Mouse (Mus musculus): ENCODE results near the gene Cpne4.

Gene Cpne4

DNA sequence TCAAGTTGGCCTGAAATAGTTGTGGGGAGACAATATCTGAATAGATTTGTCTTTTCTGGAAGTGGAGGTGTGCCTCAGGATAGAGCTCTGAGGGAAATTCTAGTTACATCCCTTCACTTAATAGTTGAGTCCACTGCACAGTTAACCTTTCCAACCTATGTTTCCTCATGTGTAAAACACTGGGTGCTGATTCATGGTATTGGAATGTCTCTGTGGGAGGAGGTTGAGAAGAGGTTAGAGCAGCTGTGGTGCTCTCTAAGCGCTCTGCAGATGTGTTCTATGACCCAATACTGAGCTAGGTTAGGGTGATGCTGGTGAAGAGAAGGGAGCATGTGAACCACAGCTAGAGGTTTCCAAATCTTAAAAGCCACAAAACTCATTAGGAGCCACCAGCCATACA, 318.7 kb downstream of the Cpne4 start:
- no peak for DNase-seq (ENCODE audit: extremely low read depth, low read depth, low spot score)

DNA sequence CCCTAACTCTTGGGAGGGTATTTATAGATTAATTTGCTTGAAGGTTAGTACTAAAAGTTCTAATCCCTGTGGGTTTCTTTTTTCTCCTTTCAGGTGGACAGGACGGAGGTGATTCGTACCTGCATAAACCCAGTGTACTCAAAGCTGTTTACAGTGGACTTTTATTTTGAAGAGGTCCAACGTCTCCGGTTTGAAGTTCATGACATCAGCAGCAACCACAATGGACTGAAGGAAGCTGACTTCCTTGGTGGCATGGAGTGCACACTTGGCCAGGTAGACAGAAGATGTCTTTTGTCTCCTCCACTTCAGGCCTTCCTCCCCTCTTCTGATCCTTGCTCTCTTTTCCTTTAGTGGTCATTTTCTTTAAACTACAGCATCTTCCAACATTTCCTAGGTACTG, 325.5 kb downstream of the Cpne4 start:
- DNase-seq (ENCODE audit: extremely low read depth, low read depth, low spot score): no peak

DNA sequence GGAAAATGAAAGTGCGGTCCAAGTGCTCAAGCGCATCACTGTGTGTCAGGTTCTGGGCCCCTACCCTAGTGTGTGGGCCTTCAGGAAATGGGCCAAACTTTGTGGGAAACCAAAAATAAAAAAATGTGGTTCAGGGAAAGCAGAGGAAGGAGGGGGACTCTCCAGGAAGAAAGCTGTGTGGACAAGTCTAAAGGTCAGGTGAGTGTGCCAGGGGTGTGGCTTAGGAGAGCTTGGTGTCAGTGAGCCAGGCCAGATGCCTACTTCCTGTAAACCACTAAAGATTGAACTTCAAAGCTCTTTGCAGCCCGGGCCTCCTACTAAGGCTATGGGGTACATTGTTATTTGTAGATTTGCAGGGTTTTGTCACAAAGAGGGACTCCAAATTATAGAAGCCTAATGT, 327.1 kb downstream of the Cpne4 start:
- DNase-seq (ENCODE audit: extremely low read depth, low read depth, low spot score): no peak

DNA sequence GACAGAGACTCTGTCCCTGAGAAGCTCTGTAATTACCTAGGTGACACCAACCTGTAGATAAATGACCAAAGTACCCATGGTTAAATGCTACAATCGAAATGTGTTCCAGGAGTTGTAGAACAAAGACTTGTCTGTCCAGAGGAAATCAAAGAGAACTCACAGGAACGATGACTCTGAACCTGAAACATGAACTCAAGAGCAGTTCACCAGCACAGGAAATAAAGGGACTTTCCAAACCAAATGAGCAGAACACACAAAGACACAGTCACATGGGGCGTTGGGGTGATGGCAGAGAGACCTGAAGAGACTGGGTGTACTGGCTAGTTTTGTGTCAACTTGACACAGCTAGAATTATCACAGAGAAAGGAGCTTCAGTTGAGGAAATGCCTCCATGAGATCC, 329.9 kb downstream of the Cpne4 start:
- no peak for DNase-seq (ENCODE audit: extremely low read depth, low read depth, low spot score)

DNA sequence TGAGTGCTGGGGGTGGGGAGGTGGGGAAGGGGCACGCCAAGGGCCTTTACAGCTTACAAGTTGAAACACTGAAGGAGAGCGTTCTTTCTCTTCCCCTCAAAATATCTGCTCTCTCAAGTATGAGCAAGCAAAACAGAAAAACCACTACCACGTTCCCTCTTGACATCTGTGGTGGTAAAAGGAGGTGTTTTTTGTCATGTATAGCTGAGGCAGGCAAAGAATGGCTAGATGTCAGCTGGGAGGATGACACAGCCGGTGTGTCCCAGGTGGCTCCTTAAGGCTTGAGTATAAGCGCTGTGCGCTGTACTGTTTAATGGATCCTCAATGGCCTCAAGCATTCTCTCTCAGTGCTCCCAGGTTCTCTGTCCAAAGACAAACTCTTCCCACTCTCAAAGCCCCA, 331.5 kb downstream of the Cpne4 start:
- DNase-seq (ENCODE audit: extremely low read depth, low read depth, low spot score): no peak

DNA sequence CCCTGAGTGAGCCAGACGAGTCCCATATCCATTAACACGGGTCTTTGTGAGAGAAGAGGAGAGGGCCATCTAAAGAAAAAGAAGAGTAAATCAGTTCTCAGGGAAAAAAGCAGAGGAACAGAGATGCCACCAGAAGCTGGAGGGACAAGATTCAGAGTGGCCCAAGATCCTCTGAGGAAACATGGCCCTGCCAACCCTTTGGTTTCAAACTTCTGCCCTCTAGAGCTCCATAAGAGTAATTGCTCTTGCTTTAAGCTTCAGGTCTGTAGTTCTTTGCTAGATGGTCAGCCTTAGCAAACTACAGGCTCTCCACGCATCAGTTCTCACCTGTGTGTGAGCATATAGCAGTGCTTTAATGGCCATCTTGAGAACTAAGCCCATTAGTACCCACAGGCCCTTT, 343.4 kb downstream of the Cpne4 start:
- DNase-seq (ENCODE audit: extremely low read depth, low read depth, low spot score): no peak

DNA sequence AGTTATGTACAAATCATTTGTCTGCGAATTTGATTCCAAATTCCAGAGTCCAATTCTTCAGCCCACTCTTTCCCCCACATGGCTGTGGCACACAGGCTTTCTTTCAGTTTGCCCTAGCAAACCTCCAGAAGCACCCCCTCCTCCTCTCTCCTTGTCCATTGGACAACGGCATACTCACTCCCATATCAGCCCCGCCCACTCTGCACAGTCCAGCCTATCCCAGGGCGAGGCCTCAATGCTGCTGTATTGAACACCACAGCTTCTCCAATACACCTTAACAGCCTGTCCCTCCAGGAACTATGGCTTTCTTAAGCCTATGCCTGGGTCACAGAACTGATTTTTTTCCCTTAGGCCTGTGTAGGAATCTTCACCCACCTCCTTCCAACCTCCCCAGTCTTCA, 348.3 kb downstream of the Cpne4 start:
- no peak for DNase-seq (ENCODE audit: extremely low read depth, low read depth, low spot score)

DNA sequence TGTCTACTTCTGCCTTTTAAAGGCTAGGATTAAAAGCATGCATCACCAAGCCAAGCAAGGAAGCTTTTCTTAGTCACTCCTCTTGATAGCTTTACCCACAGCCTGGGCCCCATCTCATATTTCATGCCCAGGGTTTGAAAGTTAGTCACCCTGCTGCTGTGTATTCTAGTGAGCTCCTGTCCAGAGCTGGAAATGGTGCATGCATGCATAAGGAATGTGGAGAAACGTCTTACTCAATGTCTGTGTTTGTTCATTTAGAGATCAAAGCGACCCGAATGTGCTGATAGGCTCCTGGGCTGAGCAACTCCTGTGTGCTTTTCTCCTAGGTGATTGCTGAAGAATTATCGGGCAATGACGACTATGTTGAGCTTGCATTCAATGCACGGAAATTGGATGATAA, 354.0 kb downstream of the Cpne4 start:
- no peak for DNase-seq (ENCODE audit: extremely low read depth, low read depth, low spot score)

DNA sequence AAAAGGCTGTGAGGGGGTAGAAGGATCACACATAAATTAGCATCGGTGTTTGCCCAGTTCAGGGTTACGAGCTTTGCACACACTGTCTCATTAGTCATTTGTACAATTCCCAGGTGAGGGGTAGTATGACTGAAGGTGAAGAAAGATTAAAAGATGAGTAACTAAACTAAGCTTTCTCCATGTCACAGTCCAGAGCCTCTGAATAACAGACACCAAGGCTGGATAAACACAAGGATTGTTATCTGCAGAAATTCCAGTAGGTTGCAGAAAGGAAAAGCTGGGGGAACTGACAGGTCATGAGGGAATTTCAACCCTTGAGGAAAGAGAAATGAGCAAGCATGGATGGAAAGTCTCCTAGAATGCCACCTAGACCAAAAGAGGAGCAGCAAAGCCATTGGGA, 354.7 kb downstream of the Cpne4 start:
- no peak for DNase-seq (ENCODE audit: extremely low read depth, low read depth, low spot score)

DNA sequence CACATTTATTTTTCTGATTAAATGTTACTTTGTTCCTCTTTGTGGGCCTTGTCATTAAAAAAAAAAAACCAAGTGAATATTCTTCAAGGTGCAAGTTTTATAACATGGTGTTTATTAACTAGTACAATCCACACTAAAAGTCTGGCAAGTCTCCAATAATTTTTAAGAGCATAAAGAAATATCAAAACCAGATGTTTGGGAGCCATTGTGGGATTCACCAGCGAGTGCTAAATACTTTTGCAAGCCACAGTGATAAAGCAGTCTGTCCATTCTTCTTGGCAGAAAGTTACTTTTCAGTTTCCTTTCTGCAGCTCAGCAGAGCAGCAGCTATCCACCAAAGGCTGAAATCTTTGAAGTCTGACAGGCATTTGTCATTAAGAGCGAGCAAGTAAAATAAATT, 365.6 kb downstream of the Cpne4 start:
- DNase-seq (ENCODE audit: extremely low read depth, low read depth, low spot score): no peak

DNA sequence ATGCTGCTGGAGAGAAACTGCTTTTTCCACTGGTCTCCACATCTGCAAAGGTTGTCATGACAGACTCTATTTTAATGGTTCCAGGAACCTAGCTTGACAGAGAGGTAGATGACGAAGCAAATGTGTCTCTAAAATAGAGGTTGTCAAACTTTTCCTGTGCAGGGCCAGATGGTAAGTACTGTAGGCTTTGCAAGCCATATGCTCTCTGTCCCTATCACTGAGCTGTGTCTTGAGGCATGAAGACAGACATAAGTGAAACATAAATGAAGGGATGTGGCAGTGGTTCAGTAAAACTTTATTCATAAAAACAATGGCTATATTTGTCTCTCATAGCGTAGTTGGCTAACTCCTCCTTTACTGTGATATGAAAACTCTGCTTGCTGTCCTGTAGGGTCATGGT, 366.2 kb downstream of the Cpne4 start:
- no peak for DNase-seq (ENCODE audit: extremely low read depth, low read depth, low spot score)

DNA sequence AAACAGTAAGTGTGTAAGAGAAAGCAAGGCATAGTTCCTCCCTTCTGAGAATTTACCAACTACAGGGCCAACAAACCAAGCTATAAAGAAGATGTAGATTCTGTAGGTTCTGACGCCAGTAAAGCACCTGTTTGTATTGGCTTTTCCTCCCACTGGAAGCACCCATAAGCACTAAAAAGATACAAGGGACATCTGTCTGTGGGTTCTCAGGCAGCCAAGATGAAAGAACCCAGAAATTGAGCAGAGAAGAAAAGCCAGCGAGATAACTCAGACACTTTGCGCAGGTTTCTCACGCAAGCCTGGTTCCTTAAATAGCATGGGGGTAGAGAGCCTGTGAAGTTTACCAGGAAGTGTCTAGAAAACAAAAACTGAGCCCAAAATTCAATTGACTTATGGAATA, 374.1 kb downstream of the Cpne4 start:
- no peak for DNase-seq (ENCODE audit: extremely low read depth, low read depth, low spot score)

DNA sequence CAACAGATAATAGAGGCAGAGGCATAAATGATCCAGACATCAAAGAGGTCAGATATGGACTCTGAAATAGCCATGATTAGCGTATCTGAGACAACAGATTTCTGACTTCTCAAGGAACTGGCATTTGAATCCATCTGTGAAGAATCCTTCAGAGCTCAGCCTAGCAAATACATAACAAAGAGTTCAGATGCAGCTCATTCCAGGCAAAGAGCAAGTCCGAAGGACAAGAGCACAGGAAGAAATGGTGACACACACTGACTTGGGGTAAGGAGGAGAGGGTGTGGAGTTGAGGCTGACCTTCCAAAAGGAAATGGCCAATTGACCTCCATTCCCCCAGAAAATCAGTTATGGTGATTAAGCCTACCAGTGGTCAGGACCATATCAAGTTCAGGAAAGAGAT, 375.0 kb downstream of the Cpne4 start:
- DNase-seq (ENCODE audit: extremely low read depth, low read depth, low spot score): no peak

DNA sequence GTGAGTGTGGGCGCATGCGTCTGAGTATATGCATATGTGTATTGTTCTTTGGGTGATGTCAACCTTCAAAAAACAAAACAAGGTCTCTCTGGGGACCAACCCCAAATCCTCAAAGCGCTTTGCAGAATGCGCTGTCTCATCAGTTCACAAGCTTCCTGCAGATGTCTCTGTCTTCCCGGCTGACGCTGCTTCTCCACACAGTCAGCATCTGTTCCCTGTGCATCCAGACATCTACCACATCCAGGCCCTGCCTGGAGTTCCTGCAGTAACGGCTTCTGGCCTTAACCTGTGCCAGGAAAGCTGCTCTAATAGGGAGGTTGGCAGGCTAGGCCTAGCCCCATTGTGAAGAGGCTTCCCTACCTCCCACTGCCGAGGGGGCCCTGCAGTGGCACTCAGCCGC, 381.7 kb downstream of the Cpne4 start:
- no peak for DNase-seq (ENCODE audit: extremely low read depth, low read depth, low spot score)

DNA sequence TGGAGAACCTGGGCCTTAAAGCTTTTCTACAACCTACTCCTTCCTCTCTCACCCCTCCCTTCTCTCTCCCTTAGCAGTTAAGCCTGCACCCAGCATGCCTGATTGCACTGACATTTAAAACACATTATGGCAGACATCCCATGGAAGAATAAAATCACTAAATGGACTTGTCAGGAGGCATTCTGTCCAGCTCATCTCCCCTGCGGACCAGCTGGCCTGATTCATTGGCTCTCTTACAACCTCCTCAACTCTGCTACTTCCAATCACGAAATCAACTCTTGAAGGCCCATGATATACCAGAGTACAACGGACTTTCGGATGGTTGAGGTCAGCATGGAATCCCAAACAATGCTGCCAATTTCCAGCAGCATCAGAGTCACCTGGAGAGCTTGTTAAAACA, 393.3 kb downstream of the Cpne4 start:
- no peak for DNase-seq (ENCODE audit: extremely low read depth, low read depth, low spot score)

DNA sequence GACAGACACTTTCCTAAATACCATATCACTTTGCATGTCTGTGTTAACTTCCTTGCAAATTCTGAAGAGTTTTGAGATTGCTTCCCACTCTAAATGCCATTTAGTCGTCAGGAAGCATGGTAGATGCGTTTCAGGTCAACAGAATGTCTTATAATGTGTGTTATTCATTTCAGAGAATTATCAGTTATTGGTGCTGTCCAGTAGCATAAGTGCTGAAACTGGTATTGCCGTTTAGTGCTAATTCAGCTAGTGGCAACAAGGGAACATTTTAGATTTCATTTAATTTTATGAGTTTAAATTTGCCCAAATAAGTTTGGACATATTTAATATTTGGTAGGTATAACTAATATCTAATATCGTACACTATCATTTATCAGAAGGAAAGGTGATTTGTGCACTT, 403.5 kb downstream of the Cpne4 start:
- DNase-seq (ENCODE audit: extremely low read depth, low read depth, low spot score): no peak

DNA sequence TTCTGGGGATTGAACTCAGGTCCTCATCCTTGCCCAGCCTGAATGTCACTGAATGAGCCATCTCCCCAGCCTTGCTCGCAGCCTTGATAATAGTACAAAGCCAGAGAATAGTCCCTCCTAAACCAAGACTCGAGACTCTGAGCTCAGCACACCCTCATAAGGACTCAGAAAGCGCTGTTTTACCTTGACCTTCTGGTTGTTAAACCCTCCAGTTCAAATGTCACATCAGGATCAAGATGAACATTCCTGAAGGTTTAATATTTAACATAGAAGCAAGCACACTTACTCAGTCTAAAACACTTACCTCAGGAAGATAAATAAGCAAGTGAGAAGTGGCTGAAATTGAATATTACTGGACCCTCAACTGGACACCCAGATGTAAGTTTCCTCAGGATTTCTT, 405.1 kb downstream of the Cpne4 start:
- DNase-seq (ENCODE audit: extremely low read depth, low read depth, low spot score): no peak

DNA sequence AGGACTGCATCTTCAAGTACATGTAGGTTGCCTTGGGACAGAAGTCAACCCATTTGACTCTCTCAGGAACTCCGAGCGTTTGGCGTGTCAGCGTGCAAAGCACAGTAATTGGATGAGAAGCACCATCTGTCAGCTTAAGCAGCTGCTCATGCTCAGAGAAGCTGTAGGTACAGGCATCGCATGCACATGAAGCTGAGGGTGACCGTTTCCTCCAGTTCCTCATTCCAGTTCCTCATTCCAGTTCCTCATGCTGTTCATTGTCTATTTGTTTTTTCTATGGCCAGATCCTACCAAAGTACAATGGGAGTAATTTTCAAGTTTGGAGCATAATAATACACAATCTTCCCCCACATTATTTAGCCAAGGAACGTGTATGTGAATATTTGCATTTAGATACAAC, 425.7 kb downstream of the Cpne4 start:
- no peak for DNase-seq (ENCODE audit: extremely low read depth, low read depth, low spot score)

DNA sequence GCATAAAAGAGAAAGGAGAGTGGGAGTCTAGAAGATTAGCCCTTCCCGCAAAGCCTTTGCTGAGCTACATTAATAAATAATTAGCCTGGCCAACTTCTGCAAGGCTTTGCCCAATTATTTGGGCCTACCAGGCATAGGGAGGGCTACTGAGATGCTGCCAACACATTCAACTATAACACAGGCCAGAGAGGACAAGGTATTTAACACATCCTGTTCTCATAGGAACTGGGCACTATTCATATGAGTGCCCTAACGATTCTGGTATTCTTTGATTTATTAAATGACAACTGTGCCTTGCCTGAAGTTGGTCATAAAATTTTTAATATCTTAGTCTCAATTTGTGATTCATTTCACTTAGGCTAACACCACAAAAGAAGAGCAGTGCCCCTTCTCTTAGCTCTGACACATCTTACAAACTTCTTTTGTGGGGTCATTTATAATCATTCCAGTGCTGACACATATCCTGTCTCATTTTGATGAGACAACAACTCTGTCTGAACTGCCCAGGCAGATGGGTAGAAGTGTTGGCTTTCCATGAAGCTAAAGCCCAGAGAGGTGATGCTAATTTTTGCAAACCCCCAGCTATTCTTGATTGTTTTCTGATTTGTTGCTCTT, 435.0 kb downstream of the Cpne4 start:
- DNase-seq (ENCODE audit: extremely low read depth, low read depth, low spot score): no peak

DNA sequence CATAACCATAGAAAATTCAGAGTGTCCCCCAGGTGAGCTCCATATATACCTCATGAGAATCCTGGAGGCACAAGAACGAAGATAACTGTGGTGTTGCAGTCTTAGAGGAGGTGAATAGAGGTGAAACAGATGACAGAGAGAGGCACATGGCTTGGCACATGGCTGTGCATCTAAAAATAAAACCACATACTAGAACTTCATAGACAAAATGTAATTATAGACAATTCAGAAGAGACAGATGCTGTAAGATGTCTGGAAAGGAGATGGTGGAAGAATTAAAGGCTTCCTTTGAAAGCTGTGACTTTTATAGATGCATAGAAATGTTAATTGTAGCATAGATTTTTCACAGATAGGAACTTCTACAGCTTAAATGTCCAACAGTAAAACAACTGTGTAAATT, 451.1 kb downstream of the Cpne4 start:
- no peak for DNase-seq (ENCODE audit: extremely low read depth, low read depth, low spot score)

DNA sequence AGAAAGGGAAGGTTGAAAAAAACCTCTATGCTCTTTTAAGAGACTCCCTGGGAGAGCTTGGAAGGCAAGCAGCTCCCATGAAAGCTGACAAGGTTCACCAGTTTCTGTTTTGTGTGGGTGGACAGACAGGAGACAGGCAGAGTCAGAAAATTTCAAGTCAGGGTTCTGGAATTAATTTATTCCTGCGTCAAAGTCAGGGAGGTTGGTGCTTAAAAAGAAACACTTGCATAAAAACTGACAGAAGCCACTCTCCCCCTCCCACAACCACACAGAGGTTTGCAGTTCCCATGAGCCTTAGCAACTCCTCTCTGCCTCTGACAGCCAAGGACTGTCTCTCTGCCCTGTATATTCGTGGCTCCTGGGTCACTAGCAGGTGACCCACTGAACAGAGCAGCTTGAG, 463.6 kb downstream of the Cpne4 start:
- DNase-seq (ENCODE audit: extremely low read depth, low read depth, low spot score): no peak

DNA sequence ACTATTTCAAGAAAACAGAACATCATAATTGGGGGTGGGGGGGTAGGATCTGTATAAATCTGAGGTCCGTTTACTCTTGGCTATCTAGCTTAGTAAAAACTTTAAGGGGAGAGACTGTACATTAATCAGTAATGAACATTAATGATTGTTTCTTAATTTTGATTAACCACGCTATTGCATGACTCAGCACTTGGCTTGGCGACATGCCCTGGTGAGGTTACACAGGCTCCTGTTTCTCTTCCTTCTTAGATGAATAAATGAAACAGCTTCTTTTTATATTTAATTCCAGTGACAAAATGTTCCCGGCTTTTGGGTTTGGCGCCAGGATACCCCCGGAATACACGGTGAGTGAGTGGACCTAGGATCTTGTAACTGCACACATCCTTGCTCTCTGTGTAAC, 471.1 kb downstream of the Cpne4 start:
- no peak for DNase-seq (ENCODE audit: extremely low read depth, low read depth, low spot score)

DNA sequence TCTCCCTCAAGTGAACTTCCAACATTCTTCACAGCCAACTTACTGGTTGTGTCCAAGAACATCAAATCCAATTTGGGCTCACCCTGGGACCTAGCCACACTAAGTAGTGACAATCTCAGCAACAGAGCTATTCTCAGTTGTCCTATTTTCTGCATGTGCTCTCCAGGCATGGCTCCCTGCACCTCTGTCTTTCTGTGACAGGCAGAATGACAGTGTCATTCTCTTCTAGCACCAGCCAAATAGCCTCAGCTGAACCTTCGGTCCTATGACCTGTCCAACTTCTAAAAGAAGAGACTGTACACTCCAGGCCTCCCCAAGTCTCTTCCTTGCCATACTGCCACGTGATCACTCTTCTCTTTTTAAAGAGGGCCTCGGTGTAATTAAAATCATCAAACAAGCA, 481.2 kb downstream of the Cpne4 start:
- DNase-seq (ENCODE audit: extremely low read depth, low read depth, low spot score): no peak

DNA sequence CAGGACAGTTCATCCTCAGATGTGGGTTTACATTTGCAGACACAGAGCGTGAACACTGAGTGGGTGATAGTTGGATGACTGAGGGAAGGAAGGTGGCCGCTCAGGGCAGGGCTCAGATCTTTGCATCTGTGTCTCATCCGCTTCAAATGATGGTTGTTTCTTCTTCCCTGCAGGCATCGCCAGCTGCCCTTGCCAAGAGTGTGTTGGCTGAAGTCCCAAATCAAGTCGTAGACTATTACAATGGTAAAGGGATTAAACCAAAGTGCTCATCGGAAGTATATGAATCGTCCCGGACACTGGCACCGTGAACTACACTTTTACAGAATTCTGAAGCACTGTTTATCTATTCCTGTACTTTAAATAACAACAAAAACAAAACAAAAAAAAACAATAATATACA, 485.5 kb downstream of the Cpne4 start:
- no peak for DNase-seq (ENCODE audit: extremely low read depth, low read depth, low spot score)
